Mouse (Mus musculus) neural tube, embryonic 15.5 days (tissue): Measurements from ENCODE around the gene 4930451I11Rik. TPM values are rescaled to one million over a fixed set of nuclear protein-coding genes. Genes with fewer than 3 reads are reported as not detected.

Experiments
- ATAC-seq: fragments of 200-750 bp; cut with Nextera tagmentation; 2 replicates; pipeline ENCODE4 v1.8.0; 2017; ENCODE audit warnings: mild to moderate bottlenecking, moderate TSS enrichment, moderate library complexity; ENCODE audit not compliant: low FRiP score
- H3K27ac ChIP-seq: fragments of 300-500 bp; sonication (generic); replicated peaks from 2 replicates; pipeline ENCODE4 v1.5.1; 2015; ENCODE audit warnings: mild to moderate bottlenecking, inconsistent platforms
- H3K27me3 ChIP-seq: fragments of 300-500 bp; sonication (generic); replicated peaks from 2 replicates; pipeline ENCODE4 v1.6.1; 2015; ENCODE audit warnings: inconsistent platforms
- H3K36me3 ChIP-seq: fragments of 300-500 bp; sonication (generic); 2 replicates; pipeline ENCODE4 v1.6.1; 2015; ENCODE audit warnings: inconsistent platforms
- H3K4me1 ChIP-seq: fragments of 300-500 bp; sonication (generic); 2 replicates; pipeline ENCODE4 v1.6.1; 2015; ENCODE audit warnings: inconsistent platforms
- H3K4me2 ChIP-seq: fragments of 300-500 bp; sonication (generic); 2 replicates; pipeline ENCODE4 v1.6.1; 2015; ENCODE audit warnings: inconsistent platforms, mild to moderate bottlenecking, moderate library complexity
- H3K4me3 ChIP-seq: fragments of 300-500 bp; sonication (generic); replicated peaks from 2 replicates; pipeline ENCODE4 v1.5.1; 2015; ENCODE audit warnings: mild to moderate bottlenecking, inconsistent platforms
- H3K9ac ChIP-seq: fragments of 300-500 bp; sonication (generic); replicated peaks from 2 replicates; pipeline ENCODE4 v1.6.1; 2015; ENCODE audit warnings: mild to moderate bottlenecking, inconsistent platforms
- H3K9me3 ChIP-seq: fragments of 300-500 bp; sonication (generic); replicated peaks from 2 replicates; pipeline ENCODE4 v1.6.1; 2016; ENCODE audit warnings: inconsistent platforms
- WGBS: fragments of 180-500 bp; shearing (Covaris S2); methylation state at CpG from one replicate; pipeline ENCODE4 v1.1.7; 2015; ENCODE audit warnings: mixed read lengths; 5-methylcytosine and 5-hydroxymethylcytosine counted together
- polyA plus RNA-seq: library from polyadenylated mRNA; unstranded; fragments of >200 nt; fragmentation: Nextera tagmentation; extraction: Ambion mirVana; gene quantifications from 2 replicates; pipeline ENCODE4 v1.2.1, GENCODE M21; 2015

The 4930451I11Rik gene
- not detected in 2 replicates for polyA plus RNA-seq

DNA sequence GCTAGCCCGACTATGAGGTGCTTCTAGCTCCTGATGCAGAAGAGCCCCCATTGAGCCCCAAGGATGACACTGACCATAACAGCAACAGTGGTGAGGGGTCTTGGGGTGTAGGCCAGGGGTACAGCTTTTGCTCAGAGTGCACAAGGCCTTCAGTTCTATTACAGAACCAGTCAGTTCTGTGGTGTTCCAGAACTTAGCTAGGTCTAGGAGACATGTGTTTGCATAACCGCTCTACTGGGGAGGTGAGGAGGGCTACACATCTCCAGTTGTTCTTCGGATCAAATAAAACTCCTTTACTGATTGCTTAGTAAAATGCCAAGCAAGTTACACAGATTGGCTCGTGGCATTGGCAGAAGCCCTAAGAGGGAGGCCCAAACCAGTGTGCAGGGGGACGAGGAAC lies at the start of gene 4930451I11Rik:
Gene 4930451I11Rik (minus strand): TSS at position 101 of the 400 bp plus-strand sequence.
- H3K36me3 ChIP-seq: 0 out of 2 replicates have a peak, but pooled peaks cover 8% of the 10 kb centered on the region
- H3K4me3 ChIP-seq: peak within 1 kb of the TSS; percentile 21
- H3K9ac ChIP-seq: no peak within 1 kb of the TSS
- no peak; the same call in 1 of the 2 replicates for ATAC-seq
- no peaks in the 10 kb centered on the region for H3K27me3 ChIP-seq
- H3K4me1 ChIP-seq: peaks cover 27% of the 10 kb centered on the region
- no peaks in the 10 kb centered on the region for H3K9me3 ChIP-seq
- WGBS: 58% methylated on average over 5 of the region's 5 CpGs
- 0 out of 2 replicates have a peak within 1 kb of the TSS, but pooled peaks have one; percentile 28 for H3K27ac ChIP-seq
- H3K4me2 ChIP-seq: peak within 1 kb of the TSS; percentile 58

DNA sequence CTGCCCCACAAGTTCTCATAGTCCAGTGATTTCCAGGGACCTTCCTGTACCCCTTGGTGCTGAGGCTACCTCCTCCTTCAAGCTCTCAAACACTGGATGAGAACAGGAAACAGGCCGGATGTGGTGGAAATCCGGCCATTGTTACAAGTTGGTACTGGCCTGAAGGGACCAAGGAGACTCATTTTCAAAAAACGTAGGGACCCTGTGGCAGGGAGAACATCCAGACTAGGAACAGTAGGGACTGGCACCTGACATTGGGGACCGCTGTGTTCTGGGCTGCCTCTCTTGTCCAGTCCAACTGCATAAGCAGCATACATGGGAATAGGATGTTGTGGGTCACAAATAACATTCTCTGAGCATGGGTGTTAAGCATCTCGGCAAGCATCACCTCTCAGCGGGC lies 49.6 kb upstream of the 4930451I11Rik start:
- 84% methylated on average over 6 of the region's 6 CpGs for WGBS

DNA sequence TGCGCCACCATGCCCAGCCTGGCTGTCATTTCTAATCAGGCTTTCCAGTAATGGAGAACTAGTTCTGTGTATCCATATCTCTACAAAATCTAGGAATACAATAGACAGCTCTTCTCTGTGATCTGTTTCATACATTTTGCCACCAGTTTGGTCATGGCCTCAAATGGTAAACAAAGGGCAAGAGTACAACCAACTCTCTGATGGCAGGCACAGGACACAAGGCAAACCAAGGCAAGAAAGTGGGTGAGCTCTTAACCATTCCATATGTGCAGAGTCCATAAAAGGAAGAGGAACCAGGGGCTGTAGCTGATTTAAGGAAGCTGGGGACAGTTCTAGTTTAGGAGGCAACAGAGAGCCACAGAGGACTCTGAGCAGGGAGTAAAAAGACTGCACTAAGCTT lies 45.8 kb upstream of the 4930451I11Rik start:
- Histone ChIP-seq H3K36me3 (peaks cover 76% of the 10 kb centered on the region), H3K4me1 (peaks cover 22% of the 10 kb centered on the region), H3K9ac (no peak overlapping the region), H3K27ac (no peak overlapping the region), H3K27me3 (no peaks in the 10 kb centered on the region), H3K4me2 (no peak overlapping the region), H3K4me3 (no peak overlapping the region), H3K9me3 (no peaks in the 10 kb centered on the region)
- ATAC-seq: no peak
- 100% methylated on average over 1 of the region's 1 CpGs for WGBS

More for the DNA sequence above, 49.6 kb upstream of the 4930451I11Rik start:
- Histone ChIP-seq H3K27ac (0 out of 2 replicates have a peak overlapping the region, but pooled peaks have one; percentile 41), H3K27me3 (no peaks in the 10 kb centered on the region), H3K9ac (peak overlapping the region; percentile 98; the same call in 1 of the 2 replicates), H3K36me3 (peaks cover 38% of the 10 kb centered on the region), H3K4me2 (peak overlapping the region; percentile 86), H3K9me3 (no peaks in the 10 kb centered on the region), H3K4me3 (no peak overlapping the region), H3K4me1 (peaks cover 42% of the 10 kb centered on the region)
- no peak for ATAC-seq

DNA sequence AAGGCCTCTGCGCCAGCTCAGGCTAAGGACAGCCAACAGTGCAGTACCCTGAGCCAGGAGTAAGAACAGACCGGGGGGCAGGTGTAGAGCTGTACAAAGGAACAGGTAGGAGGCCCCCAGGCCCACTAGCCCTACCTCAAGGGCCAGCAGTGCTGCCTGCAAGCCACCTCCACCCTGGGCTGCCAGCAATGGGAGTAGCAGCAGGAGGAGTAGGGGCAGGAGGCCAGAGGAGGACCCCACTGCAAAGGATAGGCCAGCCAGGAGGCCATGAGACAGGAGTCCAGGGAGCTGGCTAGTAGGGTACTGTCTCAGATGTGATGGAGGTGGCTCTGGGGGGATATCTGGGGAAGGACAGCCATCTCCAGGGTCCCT lies 39.1 kb upstream of the 4930451I11Rik start:
- H3K36me3 ChIP-seq: peaks cover 95% of the 10 kb centered on the region
- H3K9ac ChIP-seq: no peak overlapping the region
- H3K27me3 ChIP-seq: no peaks in the 10 kb centered on the region
- no peak overlapping the region for H3K4me2 ChIP-seq
- H3K27ac ChIP-seq: no peak overlapping the region
- H3K4me1 ChIP-seq: no peaks in the 10 kb centered on the region
- no peak for ATAC-seq
- H3K9me3 ChIP-seq: no peaks in the 10 kb centered on the region
- 94% methylated on average over 2 of the region's 2 CpGs for WGBS
- H3K4me3 ChIP-seq: no peak overlapping the region

DNA sequence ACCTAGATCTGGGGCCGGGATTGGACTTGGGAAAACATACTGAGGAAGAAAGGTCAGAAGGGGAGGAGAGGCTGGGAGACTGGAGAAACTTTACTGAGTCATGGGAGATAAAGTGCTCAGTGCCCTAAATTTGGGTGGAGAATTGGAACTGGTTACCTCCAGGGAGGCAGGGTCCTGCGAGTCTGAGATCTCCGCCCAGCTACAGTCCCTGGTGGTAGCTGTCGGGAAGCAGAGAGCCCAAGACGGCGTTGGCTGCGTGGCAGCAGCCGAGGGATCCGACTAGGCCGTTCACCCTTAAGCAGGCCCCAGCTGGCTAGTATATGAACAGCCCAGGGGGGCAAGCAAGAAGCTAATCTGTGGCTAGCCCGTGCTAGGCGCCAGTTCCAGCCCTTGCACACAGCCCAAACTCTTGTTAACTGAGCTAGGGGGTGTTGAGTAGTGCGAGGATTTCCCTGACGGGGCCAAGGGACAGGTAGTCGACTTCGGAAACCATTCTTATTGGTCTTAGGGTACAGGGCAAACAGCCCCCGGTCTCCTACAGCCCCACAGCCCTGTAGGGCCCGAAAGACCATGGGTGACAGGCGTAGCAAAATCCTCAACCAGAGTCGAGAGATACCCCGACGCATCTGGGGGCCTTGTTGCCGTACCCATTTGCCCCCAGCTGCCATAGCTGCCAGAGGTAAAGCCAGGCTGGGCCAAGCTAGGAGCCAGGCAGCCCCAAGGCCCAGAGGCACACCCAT lies 38.5 kb upstream of the 4930451I11Rik start:
- Histone ChIP-seq H3K4me2 (no peak overlapping the region), H3K27me3 (no peaks in the 10 kb centered on the region), H3K9ac (no peak overlapping the region), H3K4me3 (no peak overlapping the region), H3K9me3 (no peaks in the 10 kb centered on the region), H3K36me3 (peaks cover 94% of the 10 kb centered on the region), H3K27ac (no peak overlapping the region), H3K4me1 (no peaks in the 10 kb centered on the region)
- ATAC-seq: no peak
- 83% methylated on average over 23 of the region's 23 CpGs for WGBS

DNA sequence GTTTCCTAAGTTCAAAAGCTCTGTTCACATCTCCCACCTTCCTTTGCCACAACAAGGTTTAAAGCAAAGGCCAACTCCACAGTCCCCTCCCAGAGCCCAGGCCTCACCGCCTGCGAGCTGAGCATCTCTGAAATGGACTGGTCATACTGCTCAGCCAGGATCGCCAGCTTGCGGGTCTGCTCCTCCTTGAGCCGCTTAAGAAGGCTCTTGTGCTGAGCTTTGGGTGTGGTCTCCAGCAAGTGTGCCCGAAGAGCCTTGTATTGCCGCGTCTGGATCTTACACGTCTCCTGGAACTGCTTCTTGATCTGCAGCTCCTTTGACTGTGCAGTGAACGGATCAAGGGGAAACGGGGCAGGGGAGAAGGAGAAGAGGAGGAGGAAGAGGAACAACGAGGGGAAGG lies 36.6 kb upstream of the 4930451I11Rik start:
- Histone ChIP-seq H3K9ac (no peak overlapping the region), H3K9me3 (no peaks in the 10 kb centered on the region), H3K4me2 (no peak overlapping the region), H3K4me1 (peaks cover 18% of the 10 kb centered on the region), H3K36me3 (peaks cover 85% of the 10 kb centered on the region), H3K4me3 (no peak overlapping the region), H3K27me3 (no peaks in the 10 kb centered on the region), H3K27ac (no peak overlapping the region)
- ATAC-seq: no peak
- WGBS: 88% methylated on average over 12 of the region's 12 CpGs

DNA sequence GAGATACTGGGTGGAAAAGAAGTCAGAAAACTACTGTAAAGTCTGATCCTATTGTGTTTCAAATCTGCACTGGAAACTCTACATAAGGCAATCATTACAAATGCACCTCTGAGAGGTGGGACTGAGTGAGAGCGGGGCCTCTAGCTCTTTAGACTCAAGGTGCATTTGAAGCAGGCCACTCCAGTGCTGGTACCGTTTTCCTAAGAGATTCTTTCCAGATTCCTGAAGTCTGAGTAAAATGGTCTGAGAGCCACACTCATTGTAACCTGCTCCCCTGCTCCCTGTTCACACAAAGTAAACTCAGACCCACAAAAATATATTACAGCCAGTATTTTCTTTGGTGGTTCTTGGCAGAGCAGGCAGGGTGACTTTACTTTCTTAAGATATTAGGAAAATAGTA lies 36.1 kb upstream of the 4930451I11Rik start:
- H3K9me3 ChIP-seq: no peaks in the 10 kb centered on the region
- 93% methylated on average over 2 of the region's 2 CpGs for WGBS
- H3K27me3 ChIP-seq: no peaks in the 10 kb centered on the region
- no peak overlapping the region for H3K4me2 ChIP-seq
- H3K36me3 ChIP-seq: peaks cover 80% of the 10 kb centered on the region
- H3K27ac ChIP-seq: no peak overlapping the region
- no peak overlapping the region for H3K9ac ChIP-seq
- H3K4me3 ChIP-seq: no peak overlapping the region
- no peak for ATAC-seq
- H3K4me1 ChIP-seq: peaks cover 23% of the 10 kb centered on the region

DNA sequence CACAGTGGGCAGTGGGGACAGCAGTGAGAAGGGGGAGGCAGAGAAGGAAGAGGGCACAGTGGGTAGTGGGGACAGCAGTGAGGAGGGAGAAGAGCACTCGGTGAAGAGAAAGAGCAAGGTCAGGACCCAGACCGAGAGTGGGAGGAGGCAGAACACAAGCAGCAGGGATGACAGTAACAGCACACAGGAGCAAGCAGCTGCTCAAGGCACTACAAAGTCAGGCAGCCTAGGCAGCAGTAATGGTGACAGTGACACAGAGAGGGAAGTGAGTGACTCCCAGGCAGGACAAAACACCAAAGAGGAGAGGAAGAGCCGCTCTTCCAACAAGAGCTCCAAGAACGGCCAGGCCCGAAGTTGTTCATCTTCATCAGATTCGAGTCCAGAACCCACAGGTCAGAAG lies 32.4 kb upstream of the 4930451I11Rik start:
- peaks cover 35% of the 10 kb centered on the region for H3K4me1 ChIP-seq
- H3K27me3 ChIP-seq: no peaks in the 10 kb centered on the region
- peaks cover 50% of the 10 kb centered on the region for H3K36me3 ChIP-seq
- peak overlapping the region; percentile 85 for H3K4me2 ChIP-seq
- 59% methylated on average over 6 of the region's 6 CpGs for WGBS
- peak overlapping the region; percentile 57 for H3K9ac ChIP-seq
- H3K9me3 ChIP-seq: no peaks in the 10 kb centered on the region
- peak overlapping the region; percentile 71 for H3K4me3 ChIP-seq
- peak overlapping the region; percentile 92; the same call in 1 of the 2 replicates for H3K27ac ChIP-seq
- no peak for ATAC-seq

DNA sequence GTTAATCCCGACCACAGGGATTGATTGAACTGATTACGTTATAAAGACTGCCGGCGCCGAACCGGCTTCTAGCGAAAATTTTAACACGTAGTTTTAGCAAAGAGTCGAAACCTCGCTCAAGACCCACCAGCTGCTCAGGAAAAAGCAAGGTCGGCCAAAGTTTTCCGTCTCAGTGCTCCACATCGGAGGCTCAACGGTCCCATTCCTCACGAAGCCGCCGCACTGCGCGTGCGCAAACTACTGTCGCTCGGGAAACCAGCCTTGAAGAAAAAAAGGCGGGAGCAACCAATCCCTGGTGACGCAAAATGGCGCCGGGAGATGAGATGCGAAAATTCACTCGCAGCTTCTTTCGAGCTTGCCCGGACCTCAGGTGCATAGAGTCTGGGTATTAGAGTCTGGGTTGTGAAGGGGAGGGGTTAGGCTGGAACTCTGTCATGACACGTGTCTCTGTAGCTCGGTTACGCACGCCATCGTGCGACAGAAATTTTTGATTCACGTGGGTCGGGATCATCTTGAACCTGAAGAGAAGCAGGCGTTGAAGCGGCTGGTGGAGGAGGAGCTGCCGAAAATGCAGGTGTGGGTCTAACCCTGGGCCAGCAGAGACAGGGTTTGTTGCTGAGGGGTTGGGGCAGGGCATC lies 30.8 kb upstream of the 4930451I11Rik start, which contains the start of gene Ino80e:
Gene Ino80e (minus strand): TSS at position 231 of the 638 bp plus-strand sequence.
- Histone ChIP-seq H3K9me3 (no peaks in the 10 kb centered on the region), H3K4me2 (peak within 1 kb of the TSS; percentile 85), H3K4me1 (peaks cover 35% of the 10 kb centered on the region), H3K36me3 (peaks cover 45% of the 10 kb centered on the region), H3K27me3 (no peaks in the 10 kb centered on the region), H3K27ac (peak within 1 kb of the TSS; percentile 92), H3K9ac (peak within 1 kb of the TSS; percentile 57), H3K4me3 (peak within 1 kb of the TSS; percentile 71)
- whole genome bisulfite sequencing: 0% methylated on average over 41 of the region's 41 CpGs
- peak; percentile 77 for ATAC-seq

DNA sequence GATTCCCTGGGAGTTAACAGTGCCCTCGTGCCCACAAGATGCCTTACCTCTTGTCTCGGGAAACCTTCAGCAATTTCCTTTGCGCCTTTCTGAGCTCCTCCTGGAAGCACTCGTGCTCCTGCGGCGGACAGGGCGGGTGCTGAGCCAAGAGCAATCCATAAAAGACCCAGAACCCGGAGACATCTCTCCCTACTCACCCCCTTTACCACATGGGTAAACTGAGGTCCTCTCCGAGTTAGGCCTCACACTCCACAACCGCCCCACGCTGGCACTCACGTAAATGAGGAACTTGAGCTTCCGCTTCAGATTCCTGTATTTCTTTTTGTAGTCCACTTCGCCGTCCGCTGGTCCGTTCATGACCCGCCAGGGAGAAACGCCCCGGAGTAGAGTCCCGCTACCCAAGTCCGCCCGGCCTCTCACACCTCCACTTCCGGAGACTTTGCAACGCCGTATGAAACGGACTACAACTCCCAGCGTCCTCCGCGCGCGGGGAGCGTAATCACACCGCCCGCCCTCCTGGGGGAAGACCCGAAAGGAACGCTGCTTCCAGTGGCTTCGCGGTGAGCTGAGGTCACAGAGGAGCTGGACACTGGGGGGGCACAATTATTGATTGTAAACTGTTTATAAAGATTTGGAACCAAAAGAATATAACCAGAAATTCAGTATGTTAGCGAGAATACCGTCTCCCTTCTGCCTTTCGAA lies 30.1 kb upstream of the 4930451I11Rik start, which contains the start of gene Hirip3:
Gene Hirip3 (plus strand): TSS at position 544 of the 702 bp plus-strand sequence.
- Histone ChIP-seq H3K9ac (peak within 1 kb of the TSS; percentile 57), H3K36me3 (peaks cover 45% of the 10 kb centered on the region), H3K9me3 (no peaks in the 10 kb centered on the region), H3K4me1 (peaks cover 35% of the 10 kb centered on the region), H3K27ac (peak within 1 kb of the TSS; percentile 92), H3K27me3 (no peaks in the 10 kb centered on the region), H3K4me2 (peak within 1 kb of the TSS; percentile 85), H3K4me3 (peak within 1 kb of the TSS; percentile 71)
- peak; percentile 92 for ATAC-seq
- WGBS: 3% methylated on average over 41 of the region's 42 CpGs

DNA sequence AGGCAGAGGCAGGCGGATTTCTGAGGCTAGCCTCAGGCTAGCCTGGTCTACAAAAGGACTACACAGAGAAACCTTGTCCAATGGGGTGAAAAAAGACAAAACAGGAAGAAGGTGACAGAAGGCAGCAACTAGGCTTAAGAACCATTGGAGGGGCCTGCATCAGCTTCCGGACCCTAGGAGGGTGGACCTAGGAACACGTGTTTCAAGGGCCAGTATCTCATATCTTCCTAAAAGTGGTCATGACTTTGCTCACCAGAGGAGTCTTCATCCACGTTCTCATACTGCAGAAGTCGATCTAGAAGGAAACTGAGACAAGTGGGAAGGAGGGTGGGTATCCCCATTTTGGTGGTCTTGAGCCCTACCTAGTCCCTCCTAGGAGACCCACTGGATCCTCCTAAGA lies 29.5 kb upstream of the 4930451I11Rik start:
- Histone ChIP-seq H3K4me2 (peak overlapping the region; percentile 85), H3K9ac (peak overlapping the region; percentile 57), H3K4me3 (peak overlapping the region; percentile 71), H3K4me1 (peaks cover 35% of the 10 kb centered on the region), H3K9me3 (no peaks in the 10 kb centered on the region), H3K27ac (no peak overlapping the region), H3K36me3 (peaks cover 45% of the 10 kb centered on the region), H3K27me3 (no peaks in the 10 kb centered on the region)
- no peak for ATAC-seq
- 73% methylated on average over 5 of the region's 5 CpGs for WGBS
